ENCODE assay signal across 8 mouse cellular contexts in genomic region chr2:178414261-178415149, GRCm38 (mm10). TPM values are rescaled to one million over a fixed set of nuclear protein-coding genes. Genes with fewer than 3 reads are reported as not detected.
DNase-seq lines count a peak whose midpoint lies in the region; ATAC-seq lines count a peak whose summit lies in the region.

Gene Ppp1r3d (minus strand): TSS chr2:178414472.
Gene Fam217b (plus strand): TSS chr2:178414524.

- peak within 1 kb of the TSS; percentile 99 for H3K4me2 ChIP-seq in hindbrain, embryonic 13.5 days

- WGBS in hindbrain, embryonic 13.5 days, result under 1% methylated on average over 47 of the region's 74 CpGs

- peak within 1 kb of the TSS; percentile 53 for H3K4me3 ChIP-seq in hindbrain, embryonic 13.5 days

- H3K27ac ChIP-seq in hindbrain, embryonic 13.5 days, result peak within 1 kb of the TSS; percentile 89

- no peaks in the 10 kb centered on the region for H3K9me3 ChIP-seq in hindbrain, embryonic 13.5 days

- peak; percentile 91 for ATAC-seq in hindbrain, embryonic 13.5 days (ENCODE audit: low FRiP score)

- H3K4me1 ChIP-seq in hindbrain, embryonic 13.5 days (replicated peaks), result peaks cover 31% of the 10 kb centered on the region

- peak within 1 kb of the TSS; percentile 71 for H3K9ac ChIP-seq in hindbrain, embryonic 13.5 days

- peaks cover 23% of the 10 kb centered on the region for H3K27me3 ChIP-seq in hindbrain, embryonic 13.5 days

- peak; percentile 69 for DNase-seq in adrenal gland, postnatal 14 days
- DNase-seq in cerebellum, postnatal 14 days, result peak; percentile 54 to 57
- DNase-seq in gastrocnemius, adult 18-20 months (ENCODE audit: low spot score), result peak; percentile 41
- peak; percentile 41 for DNase-seq in left cerebral cortex, adult 11 months (ENCODE audit: low spot score)
- peak; percentile 59 for DNase-seq in lung, postnatal 14 days
- DNase-seq in right cerebral cortex, adult 2 months (ENCODE audit: low spot score in 2 of 2), result peak; percentile 54 to 77
- no peak for DNase-seq in thymus, adult 18-20 months

- H3K36me3 ChIP-seq in hindbrain, embryonic 13.5 days, result peaks cover 5% of the 10 kb centered on the region

RNA-seq across cellular contexts. Expression of gene Ppp1r3d, which starts in this region (rescaled TPM):
- 7.2 and 8.3 TPM in 2 replicates for total RNA-seq in adrenal gland, postnatal 14 days (2021)
- 1 to 10 TPM; 2.5 to 4.1 TPM for total RNA-seq in gastrocnemius, adult 18-20 months (2021)
- polyA plus RNA-seq in hindbrain, embryonic 13.5 days (2015; fragmentation: Nextera tagmentation; extraction: Ambion mirVana), result 2.3 and 2.9 TPM in 2 replicates

RNA-seq across cellular contexts. Expression of gene Fam217b, which starts in this region (rescaled TPM):
- total RNA-seq in adrenal gland, postnatal 14 days (2021), result 4.8 and 5.3 TPM in 2 replicates
- total RNA-seq in gastrocnemius, adult 18-20 months (2021), result 1 to 10 TPM; 2.2 to 2.6 TPM
- 8.1 and 9.8 TPM in 2 replicates for polyA plus RNA-seq in hindbrain, embryonic 13.5 days (2015; fragmentation: Nextera tagmentation; extraction: Ambion mirVana)

Comparison
In these comparisons a context has a peak if more than half of its experiments do, and no peak if none do; other contexts are left out.
1. DNase-seq: peak in adrenal gland, postnatal 14 days (single experiment), cerebellum, postnatal 14 days (2 of 2), gastrocnemius, adult 18-20 months (single experiment), left cerebral cortex, adult 11 months (single experiment), lung, postnatal 14 days (single experiment) and right cerebral cortex, adult 2 months (2 of 2); none in thymus, adult 18-20 months (0 of 2).